Mouse (Mus musculus): ENCODE measurements around the gene Mpig6b.

DNA sequence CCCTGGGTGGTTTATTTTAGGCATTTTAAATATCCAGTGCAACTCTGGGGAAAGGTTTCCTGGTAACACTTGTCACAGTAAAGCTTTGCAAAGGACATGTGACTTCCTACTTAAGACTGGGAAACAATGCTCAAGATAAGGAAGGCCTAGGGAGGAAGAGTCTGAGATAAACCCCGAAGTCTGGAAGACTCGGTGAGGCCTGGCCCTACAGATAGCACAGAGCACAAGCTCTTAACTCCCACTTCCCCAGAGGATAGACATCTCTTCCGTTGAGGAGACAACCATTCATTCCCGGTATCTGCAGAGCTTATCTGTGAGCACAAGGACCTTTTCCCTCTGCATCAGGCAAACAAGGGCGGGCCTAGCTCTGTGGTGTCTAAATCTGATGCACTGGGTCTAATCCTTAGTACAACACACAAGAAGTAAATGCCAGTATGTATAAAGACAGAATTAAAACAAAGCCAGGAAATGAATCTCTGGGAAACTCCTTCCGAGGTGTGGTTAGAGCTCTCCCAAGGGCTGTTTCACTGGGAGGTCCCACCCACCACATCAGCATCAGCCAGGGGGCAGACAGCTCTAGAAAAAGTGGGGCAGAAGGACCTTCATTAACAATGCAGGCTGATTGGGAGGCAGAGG lies 44.0 kb downstream of the Mpig6b start:
- TF ChIP-seq GATA1 (IDR thresholded peaks at IDR 0.05; ENCODE audit: borderline replicate concordance, low read length) (peak; percentile 80; the same call in 2 of the 3 replicates), FLI1 (IDR thresholded peaks at IDR 0.05; ENCODE audit: low read length) (no peak)

All from megakaryocyte, embryonic 14.5 days (primary cell).